Mouse (Mus musculus) liver, embryonic 14.5 days (tissue): ENCODE measurements around the gene Slc4a2.

ENCODE experiments used
- CTCF ChIP-seq: IDR thresholded peaks from 2 replicates; pipeline ENCODE4 v1.5.1; 2016; ENCODE audit warnings: antibody characterized with exemption, low read depth, control low read depth
- EP300 ChIP-seq: IDR thresholded peaks from 2 replicates; pipeline ENCODE4 v1.6.1; 2016; ENCODE audit warnings: antibody characterized with exemption, low read depth

DNA sequence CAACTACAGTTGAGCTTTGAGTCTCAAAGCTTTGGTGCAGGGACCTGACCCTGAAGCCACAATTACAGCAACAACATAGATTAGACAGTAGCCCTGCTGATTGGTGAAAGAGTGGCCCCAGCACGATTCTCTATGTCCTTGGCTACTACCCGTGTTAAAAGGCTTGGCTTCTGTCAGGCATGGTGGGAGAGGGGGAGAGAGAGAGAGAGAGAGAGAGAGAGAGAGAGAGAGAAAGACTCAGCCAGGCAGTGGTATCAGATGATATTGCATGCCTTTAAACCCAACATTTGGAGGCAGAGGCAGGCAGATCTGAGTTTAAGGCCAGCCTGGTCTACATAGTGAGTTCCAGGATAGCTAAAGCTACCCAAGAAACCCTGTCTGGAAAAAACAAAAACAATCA lies 41.6 kb upstream of the Slc4a2 start:
- TF ChIP-seq CTCF = no peak
- TF ChIP-seq EP300 = no peak
